Mouse (Mus musculus) heart, adult 2 months (tissue): ENCODE results near the gene Tubg2. TPM values are rescaled to one million over a fixed set of nuclear protein-coding genes. Genes with fewer than 3 reads are reported as not detected.
A peak's percentile ranks its signal among the peaks of the same experiment; 100 is the strongest.

ENCODE experiments used
- DNase-seq, 2 experiments: peaks; one replicate each; pipeline ENCODE4 v3.0.0; 2021
- H3K27ac ChIP-seq: fragments of 200-600 bp; 2 replicates; pipeline ENCODE4 v1.8.1; 2022
- H3K27me3 ChIP-seq: fragments of 200-500 bp; 2 replicates; pipeline ENCODE4 v1.6.1; 2012; ENCODE audit warnings: mild to moderate bottlenecking, low read length, inconsistent platforms, mixed read lengths; ENCODE audit not compliant: control insufficient read depth, insufficient read depth
- H3K36me3 ChIP-seq: fragments of 200-500 bp; 2 replicates; pipeline ENCODE4 v1.6.1; 2012; ENCODE audit warnings: low read length, inconsistent platforms; ENCODE audit not compliant: control insufficient read depth, insufficient read depth
- H3K4me1 ChIP-seq: fragments of 200-500 bp; 2 replicates; pipeline ENCODE4 v1.6.1; 2011; ENCODE audit warnings: low read length; ENCODE audit not compliant: control insufficient read depth, insufficient read depth
- H3K4me3 ChIP-seq: fragments of 200-600 bp; 2 replicates; pipeline ENCODE4 v1.8.1; 2022
- H3K79me2 ChIP-seq: fragments of 200-500 bp; replicated peaks from 2 replicates; pipeline ENCODE4 v1.6.1; 2012; ENCODE audit warnings: mild to moderate bottlenecking, inconsistent platforms, low read length, moderate library complexity, mixed read lengths; ENCODE audit not compliant: control insufficient read depth, insufficient read depth
- H3K9ac ChIP-seq: fragments of 200-500 bp; 2 replicates; pipeline ENCODE4 v1.6.1; 2012; ENCODE audit warnings: low read depth, mild to moderate bottlenecking, control low read depth, inconsistent platforms, low read length, mixed read lengths
- CTCF ChIP-seq: fragments of 200-600 bp; IDR thresholded peaks from 2 replicates; pipeline ENCODE4 v1.8.1; 2022; ENCODE audit warnings: antibody characterized with exemption, mild to moderate bottlenecking, moderate library complexity
- EP300 ChIP-seq: fragments of 200-500 bp; IDR thresholded peaks from 2 replicates; pipeline ENCODE4 v1.6.1; 2011; ENCODE audit warnings: low read depth, low read length, control low read depth; ENCODE audit not compliant: insufficient read depth
- POLR2A ChIP-seq: fragments of 200-500 bp; IDR thresholded peaks from 2 replicates; pipeline ENCODE4 v1.6.1; 2011; ENCODE audit warnings: mild to moderate bottlenecking, low read depth, low read length, control low read depth; ENCODE audit not compliant: insufficient read depth
- WGBS: fragments of 180-500 bp; shearing (Covaris S2); methylation state at CpG from one replicate; pipeline ENCODE4 v1.1.7; 2018; 5-methylcytosine and 5-hydroxymethylcytosine counted together
- intact Hi-C: fragments of 180-260 bp; cut with DNase I; formaldehyde crosslinking; loops from one replicate; pipeline ENCODE4 v1.15.1; 2025
- polyA plus RNA-seq: library from polyadenylated mRNA; depleted of rRNA; stranded (reverse); fragments of >200 nt; gene quantifications from 2 replicates; pipeline ENCODE4 v1.2.3, GENCODE M21; 2012
- total RNA-seq, 2 experiments: library from RNA; stranded (reverse); gene quantifications; 2 replicates each; pipeline ENCODE4 v1.2.3; 2021

The Tubg2 gene
- total and polyA plus RNA-seq, 3 experiments = 2.9 to 3.5 (median 3.5) TPM

GRCm38 (mm10) chr11:101188166-101188805 lies 32.6 kb downstream of the Tubg2 start:
- no peaks in the 10 kb centered on the region; the same call in 1 of the 2 replicates for H3K4me1 ChIP-seq
- TF ChIP-seq CTCF (no peak), EP300 (no peak), POLR2A (no peak)
- WGBS = 82% methylated on average over 11 of the region's 11 CpGs
- H3K36me3 ChIP-seq = no peaks in the 10 kb centered on the region
- H3K27me3 ChIP-seq = no peaks in the 10 kb centered on the region
- no peak overlapping the region for H3K9ac ChIP-seq
- DNase-seq = no peak
- no peak overlapping the region for H3K27ac ChIP-seq
- H3K4me3 ChIP-seq = no peak overlapping the region
- H3K79me2 ChIP-seq = no peaks in the 10 kb centered on the region
- intact Hi-C loops = no loop called here

- no peaks in the 10 kb centered on the region for H3K79me2 ChIP-seq
- TF ChIP-seq EP300 (no peak), CTCF (no peak), POLR2A (no peak)
- no peaks in the 10 kb centered on the region for H3K27me3 ChIP-seq
- H3K4me1 ChIP-seq = no peaks in the 10 kb centered on the region; the same call in 1 of the 2 replicates
- H3K4me3 ChIP-seq = no peak overlapping the region
- 17% methylated on average over 6 of the region's 6 CpGs for WGBS
- peak overlapping the region; percentile 47 for H3K27ac ChIP-seq
- no peaks in the 10 kb centered on the region; the same call in 1 of the 2 replicates for H3K36me3 ChIP-seq
- intact Hi-C loops = no loop called here
- peak; percentile 62 to 82 for DNase-seq
- no peak overlapping the region for H3K9ac ChIP-seq
These were observed 33.9 kb downstream of the Tubg2 start for GRCm38 (mm10) chr11:101189495-101190180.

GRCm38 (mm10) chr11:101190181-101190912 lies 34.6 kb downstream of the Tubg2 start:
- intact Hi-C loops = no loop called here
- peaks cover under 1% of the 10 kb centered on the region for H3K4me1 ChIP-seq
- no peak for DNase-seq
- H3K27ac ChIP-seq = peak overlapping the region; percentile 36
- no peaks in the 10 kb centered on the region for H3K27me3 ChIP-seq
- no peaks in the 10 kb centered on the region; the same call in 1 of the 2 replicates for H3K36me3 ChIP-seq
- no peaks in the 10 kb centered on the region for H3K79me2 ChIP-seq
- H3K9ac ChIP-seq = no peak overlapping the region
- TF ChIP-seq EP300 (no peak), POLR2A (no peak), CTCF (no peak)
- H3K4me3 ChIP-seq = no peak overlapping the region
- 59% methylated on average over 8 of the region's 8 CpGs for WGBS

GRCm38 (mm10) chr11:101190913-101191907 lies 35.5 kb downstream of the Tubg2 start:
- no peak; the same call in 1 of the 2 replicates for TF ChIP-seq POLR2A
- no peak for TF ChIP-seq EP300
- no peak for TF ChIP-seq CTCF
- no peak overlapping the region for H3K4me3 ChIP-seq
- WGBS = 63% methylated on average over 17 of the region's 17 CpGs

DNA sequence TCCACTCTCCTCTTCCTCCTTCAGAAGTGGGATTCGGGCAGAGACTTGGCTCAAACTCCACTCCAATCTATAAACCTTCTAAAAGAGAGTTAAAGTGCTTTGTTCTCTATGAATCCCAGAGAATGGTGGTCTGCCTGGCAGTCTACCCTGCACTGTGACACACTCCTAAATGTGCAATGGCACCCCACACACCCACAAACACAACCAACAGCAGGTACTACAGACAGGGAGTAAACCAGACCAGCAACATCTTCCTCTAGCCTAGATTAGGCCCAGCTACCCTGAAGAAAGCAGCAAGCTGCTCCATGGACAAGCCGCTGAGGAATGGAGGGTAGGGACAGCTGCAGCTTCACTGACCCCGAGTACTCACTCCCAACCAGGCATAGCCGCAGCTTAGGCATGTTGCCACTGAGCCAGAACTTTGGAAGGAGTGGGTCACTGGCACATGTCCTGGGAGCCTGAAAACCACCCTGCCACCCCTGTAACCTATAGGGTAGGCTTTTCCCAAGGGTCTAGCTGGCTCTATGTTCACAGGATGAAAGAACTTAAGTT lies 36.3 kb downstream of the Tubg2 start:
- Histone ChIP-seq H3K27me3 (no peaks in the 10 kb centered on the region), H3K4me1 (peaks cover 7% of the 10 kb centered on the region), H3K79me2 (no peaks in the 10 kb centered on the region), H3K36me3 (no peaks in the 10 kb centered on the region; the same call in 1 of the 2 replicates), H3K27ac (no peak overlapping the region), H3K9ac (no peak overlapping the region), H3K4me3 (no peak overlapping the region)
- WGBS = 82% methylated on average over 4 of the region's 4 CpGs
- intact Hi-C loops = no loop called here
- DNase-seq = no peak
- TF ChIP-seq CTCF = no peak

More at GRCm38 (mm10) chr11:101190913-101191907, 35.5 kb downstream of the Tubg2 start:
- Histone ChIP-seq H3K4me1 (peaks cover 7% of the 10 kb centered on the region), H3K9ac (no peak overlapping the region), H3K36me3 (no peaks in the 10 kb centered on the region; the same call in 1 of the 2 replicates), H3K79me2 (no peaks in the 10 kb centered on the region), H3K27ac (no peak overlapping the region), H3K27me3 (no peaks in the 10 kb centered on the region)
- no peak for DNase-seq
- intact Hi-C loops = no loop called here
